ENCODE assay signal across 26 mouse cellular contexts in genomic region chr7:5406201-5406600, GRCm38 (mm10). TPM values are rescaled to one million over a fixed set of nuclear protein-coding genes. Genes with fewer than 3 reads are reported as not detected.
DNase-seq lines count a peak whose midpoint lies in the region; ATAC-seq and TF ChIP-seq lines count a peak whose summit lies in the region.
"Had no signal": no experiment of that assay in that cellular context is flagged by ENCODE, and none has a peak within 500 bp of the region (broad histone marks: within the 10 kb centered on the region; RNA-seq: fewer than 3 reads in every experiment).

No protein-coding gene starts in this region.

- H3K27me3 ChIP-seq in C2C12 (ENCODE audit: control insufficient read depth, insufficient read depth, insufficient read length) = no peaks in the 10 kb centered on the region
- H3K27me3 ChIP-seq: embryonic facial prominence, embryonic 13.5 days; embryonic facial prominence, embryonic 15.5 days; forebrain, embryonic 12.5 days had no signal

- H3K36me3 ChIP-seq in C2C12 (ENCODE audit: control insufficient read depth, insufficient read depth) = no peaks in the 10 kb centered on the region
- H3K36me3 ChIP-seq: embryonic facial prominence, embryonic 13.5 days; embryonic facial prominence, embryonic 15.5 days; forebrain, embryonic 10.5 days; forebrain, embryonic 12.5 days had no signal

- H3K4me3 ChIP-seq in C2C12 (ENCODE audit: insufficient read depth, poor library complexity, severe bottlenecking) = no peak overlapping the region
- H3K4me3 ChIP-seq: embryonic facial prominence, embryonic 13.5 days; embryonic facial prominence, embryonic 15.5 days; erythroblast, embryonic 14.5 days; forebrain, embryonic 10.5 days; forebrain, embryonic 12.5 days had no signal

- H3K79me2 ChIP-seq in C2C12 (ENCODE audit: control insufficient read depth, insufficient read depth) = no peaks in the 10 kb centered on the region

- DNase-seq in 3134 (ENCODE audit: extremely low read depth, insufficient read length, low spot score) = peak; percentile 22
- peak; percentile 67 for DNase-seq in NIH3T3 (ENCODE audit: low read depth)
- DNase-seq in layer of hippocampus, adult 9-10 months (ENCODE audit: low spot score) = no peak
- DNase-seq: adrenal gland, adult 8-10 months; adrenal gland, postnatal 14 days; adrenal gland, postnatal 36 days; B cell, adult 2 months; cerebellum, adult 11 months; cerebellum, adult 18-20 months; cerebellum, adult 8-10 months; cerebellum, adult 9-11 months; cerebellum, postnatal 14 days; cerebellum, postnatal 36 days; embryo, embryonic 11 days had no signal

- ATAC-seq in activated CD4-positive, CD25-positive, alpha-beta regulatory T cell, adult 4 months = no peak
- ATAC-seq: forebrain, embryonic 14.5 days; forebrain, embryonic 16.5 days had no signal

- H3K79me3 ChIP-seq in C2C12 (ENCODE audit: low read depth) = no peaks in the 10 kb centered on the region

- no peak for TF ChIP-seq CTCF in C2C12 (IDR thresholded peaks at IDR 0.05; ENCODE audit: control insufficient read depth, insufficient read depth, insufficient read length)

- no peak overlapping the region for H3ac ChIP-seq in C2C12 (ENCODE audit: control insufficient read depth, insufficient read length, low read depth)

TF ChIP-seq in C2C12, 6 proteins besides CTCF, POLR2A, EP300 and RAD21:
- no peak for TF ChIP-seq MAX (IDR thresholded peaks at IDR 0.05)
- peak; percentile 81 for TF ChIP-seq FOSL1 (IDR thresholded peaks at IDR 0.05; ENCODE audit: insufficient read depth, low read length, poor library complexity, severe bottlenecking)
- no peak for TF ChIP-seq MYOG (IDR thresholded peaks at IDR 0.05; ENCODE audit: control insufficient read depth, extremely low read depth, insufficient read length)
- peak; percentile 84 for TF ChIP-seq MYOD1 (IDR thresholded peaks at IDR 0.05; ENCODE audit: control insufficient read depth, insufficient read length, low read depth)
- peak; percentile 36 for TF ChIP-seq CEBPB (IDR thresholded peaks at IDR 0.05; ENCODE audit: low read depth)
- TF ChIP-seq USF1 (IDR thresholded peaks at IDR 0.05; ENCODE audit: low read depth) = no peak

RNA-seq across cellular contexts. Expression of gene Vmn1r58, which starts 7.0 kb away (rescaled TPM):
- polyA plus RNA-seq in C2C12 (2012; fragmentation: generic; extraction: Trizol) = not detected
- polyA plus RNA-seq in activated CD4-positive, CD25-positive, alpha-beta regulatory T cell, adult 4 months (2017; shearing (Covaris generic)) = under 1 TPM in 1 of 2 experiments, not detected in 1; 0.05 TPM
- polyA plus RNA-seq: brain, embryonic 14.5 days; embryonic facial prominence, embryonic 11.5 days; embryonic facial prominence, embryonic 13.5 days; embryonic facial prominence, embryonic 15.5 days; erythroblast, embryonic 14.5 days; forebrain, embryonic 10.5 days; forebrain, embryonic 12.5 days; forebrain, embryonic 14.5 days; forebrain, embryonic 16.5 days; frontal cortex, adult 2 months had no signal

RNA-seq across cellular contexts. Expression of gene Vmn1r59, which starts 50.4 kb away (rescaled TPM):
- not detected for polyA plus RNA-seq in C2C12 (2012; fragmentation: generic; extraction: Trizol)
- not detected for polyA plus RNA-seq in activated CD4-positive, CD25-positive, alpha-beta regulatory T cell, adult 4 months (2017; shearing (Covaris generic))
- polyA plus RNA-seq: brain, embryonic 14.5 days; embryonic facial prominence, embryonic 11.5 days; embryonic facial prominence, embryonic 13.5 days; embryonic facial prominence, embryonic 15.5 days; erythroblast, embryonic 14.5 days; forebrain, embryonic 10.5 days; forebrain, embryonic 12.5 days; forebrain, embryonic 14.5 days; forebrain, embryonic 16.5 days; frontal cortex, adult 2 months had no signal

RNA-seq across cellular contexts. Expression of gene Nlrp2, which starts 55.4 kb away (rescaled TPM):
- not detected for polyA plus RNA-seq in C2C12 (2012; fragmentation: generic; extraction: Trizol)
- polyA plus RNA-seq in activated CD4-positive, CD25-positive, alpha-beta regulatory T cell, adult 4 months (2017; shearing (Covaris generic)) = not detected
- polyA plus RNA-seq: brain, embryonic 14.5 days; embryonic facial prominence, embryonic 11.5 days; embryonic facial prominence, embryonic 13.5 days; embryonic facial prominence, embryonic 15.5 days; erythroblast, embryonic 14.5 days; forebrain, embryonic 10.5 days; forebrain, embryonic 12.5 days; forebrain, embryonic 14.5 days; forebrain, embryonic 16.5 days; frontal cortex, adult 2 months had no signal

RNA-seq across cellular contexts. Expression of gene Gm5065, which starts 55.9 kb away (rescaled TPM):
- not detected for polyA plus RNA-seq in C2C12 (2012; fragmentation: generic; extraction: Trizol)
- polyA plus RNA-seq in activated CD4-positive, CD25-positive, alpha-beta regulatory T cell, adult 4 months (2017; shearing (Covaris generic)) = not detected
- polyA plus RNA-seq: brain, embryonic 14.5 days; embryonic facial prominence, embryonic 11.5 days; embryonic facial prominence, embryonic 13.5 days; embryonic facial prominence, embryonic 15.5 days; erythroblast, embryonic 14.5 days; forebrain, embryonic 10.5 days; forebrain, embryonic 12.5 days; forebrain, embryonic 14.5 days; forebrain, embryonic 16.5 days; frontal cortex, adult 2 months had no signal
